Mouse (Mus musculus): ENCODE results near the gene B230118H07Rik. TPM values are rescaled to one million over a fixed set of nuclear protein-coding genes. Genes with fewer than 3 reads are reported as not detected.

B230118H07Rik gene
- total RNA-seq (2021) = 10 to 100 TPM; 57.9 to 81.9 TPM
- long read RNA-seq, experiment 1, transcript B230118H07Rik-203 (7 exons, 2,273 nt) = major isoform, 133 of 189 reads
- long read RNA-seq, experiment 1, partial matches to known transcripts = 34 of 189 reads
- long read RNA-seq, experiment 1, other reads (novel, unspliced or antisense) = 22 of 189 reads
- long read RNA-seq, experiment 2, transcript B230118H07Rik-203 (7 exons, 2,273 nt) = major isoform, 168 of 253 reads
- long read RNA-seq, experiment 2, partial matches to known transcripts = 62 of 253 reads
- long read RNA-seq, experiment 2, other reads (novel, unspliced or antisense) = 23 of 253 reads

DNA sequence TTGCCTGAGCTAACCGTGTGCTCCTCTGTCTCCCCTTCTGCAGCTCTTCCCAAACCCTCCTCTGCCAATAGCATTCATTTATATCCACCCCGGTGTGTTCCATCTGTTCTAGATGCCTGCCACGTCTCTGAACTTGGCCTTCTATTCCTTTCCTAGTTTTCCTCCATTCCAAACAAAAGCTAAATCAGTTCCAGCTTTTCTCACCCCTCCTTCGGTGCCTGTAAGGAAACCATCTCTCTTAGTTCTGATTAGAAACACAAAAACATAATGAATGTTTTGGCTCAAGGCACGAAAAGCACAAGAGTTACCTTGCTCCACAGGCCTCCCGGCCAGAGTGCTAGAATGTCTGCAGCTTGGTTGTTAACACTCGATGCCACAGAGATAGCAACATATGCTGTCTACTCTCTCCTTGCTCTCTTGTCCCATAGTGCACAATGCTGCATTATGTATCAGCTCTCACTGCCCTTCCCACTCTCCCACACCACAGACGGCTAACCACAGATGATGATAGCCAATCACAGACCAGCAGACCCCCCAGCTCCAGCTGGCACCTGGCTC is at the start of gene B230118H07Rik, which contains the start of gene Rag1:
Gene B230118H07Rik, minus strand, starts transcription at position 419 of the 558 bp plus-strand sequence.
Gene Rag1, minus strand, starts transcription at position 388 of the 558 bp plus-strand sequence.
- intact Hi-C loops (cut with DNase I) = no loop called here
- DNase-seq = no peak

DNA sequence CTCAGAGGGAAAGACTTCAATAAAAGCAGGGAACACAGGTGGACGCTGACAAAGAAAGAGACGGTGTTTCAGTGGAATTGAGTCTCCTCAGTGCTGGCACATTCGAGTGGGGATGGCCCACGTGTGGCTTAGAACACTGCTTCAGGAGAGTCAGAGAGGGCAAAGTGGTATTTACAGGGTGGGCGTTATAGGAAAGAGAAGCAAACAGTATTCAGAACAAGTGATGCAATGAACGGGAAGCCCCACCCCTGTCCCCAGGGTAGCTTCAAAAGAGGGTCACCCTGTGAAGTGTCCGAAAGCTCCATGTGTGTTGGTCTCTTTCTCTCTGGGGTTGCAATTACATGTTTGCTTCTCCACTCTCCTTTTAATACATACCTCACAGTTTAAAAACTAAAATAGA is 46.3 kb upstream of the B230118H07Rik start:
- no peak for DNase-seq
- intact Hi-C loops (cut with DNase I) = loop anchor here (2.0 kb wide), 1 partner anchor 175 kb away; no protein-coding TSS in a partner anchor

DNA sequence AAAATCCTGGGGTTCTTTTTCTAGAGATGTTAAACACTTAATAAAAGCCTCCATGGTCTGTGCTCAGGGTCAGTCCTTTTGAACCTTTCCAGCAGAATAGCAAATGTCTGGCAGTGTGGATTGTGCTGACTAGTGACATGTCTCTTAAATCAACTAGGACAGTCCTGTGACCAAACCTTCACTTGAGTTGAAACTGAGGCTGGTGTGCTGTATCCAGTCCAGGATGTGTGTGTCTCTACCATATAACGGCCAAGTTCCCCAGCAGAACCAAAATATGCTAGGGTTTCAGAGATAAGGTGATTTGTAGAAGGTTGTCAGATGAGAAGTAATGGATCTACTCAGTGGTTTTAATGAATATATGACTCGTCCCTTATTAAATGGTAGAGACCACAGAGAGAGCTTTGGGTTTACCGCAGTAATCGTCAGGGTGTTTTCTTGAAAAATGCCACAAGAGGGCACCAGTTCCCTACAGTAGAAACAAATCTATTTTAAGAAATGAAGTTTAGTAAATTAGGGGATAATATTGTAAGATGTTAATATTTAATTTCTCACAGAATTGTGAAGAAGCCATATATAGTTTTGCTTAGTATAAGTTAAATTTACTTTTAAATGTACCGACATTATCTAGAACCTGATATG is 44.4 kb upstream of the B230118H07Rik start:
- intact Hi-C loops (cut with DNase I) = loop anchor here (2.0 kb wide), 1 partner anchor 177 kb away; no protein-coding TSS in a partner anchor

DNA sequence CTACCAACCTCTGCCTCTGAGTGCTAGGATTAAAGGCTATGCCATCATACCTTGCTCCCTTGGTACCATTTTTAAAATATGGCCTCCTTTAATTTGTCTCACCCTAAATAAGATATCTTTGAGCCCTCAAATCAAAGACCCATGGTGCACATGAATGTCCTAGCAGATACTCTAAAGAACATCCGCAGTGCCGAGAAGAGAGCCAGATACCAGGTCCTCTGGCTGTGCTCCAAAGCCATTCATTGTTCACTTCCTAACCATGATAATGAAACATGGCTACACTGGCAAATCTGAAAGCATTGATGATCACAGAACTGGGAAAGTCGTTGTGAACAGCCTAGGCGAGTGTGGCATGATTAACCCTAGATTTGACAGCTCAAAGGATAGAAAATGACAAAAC is 43.7 kb upstream of the B230118H07Rik start:
- DNase-seq = no peak
- intact Hi-C loops (cut with DNase I) = no loop called here

More for the DNA sequence above, 44.4 kb upstream of the B230118H07Rik start:
- DNase-seq = no peak

DNA sequence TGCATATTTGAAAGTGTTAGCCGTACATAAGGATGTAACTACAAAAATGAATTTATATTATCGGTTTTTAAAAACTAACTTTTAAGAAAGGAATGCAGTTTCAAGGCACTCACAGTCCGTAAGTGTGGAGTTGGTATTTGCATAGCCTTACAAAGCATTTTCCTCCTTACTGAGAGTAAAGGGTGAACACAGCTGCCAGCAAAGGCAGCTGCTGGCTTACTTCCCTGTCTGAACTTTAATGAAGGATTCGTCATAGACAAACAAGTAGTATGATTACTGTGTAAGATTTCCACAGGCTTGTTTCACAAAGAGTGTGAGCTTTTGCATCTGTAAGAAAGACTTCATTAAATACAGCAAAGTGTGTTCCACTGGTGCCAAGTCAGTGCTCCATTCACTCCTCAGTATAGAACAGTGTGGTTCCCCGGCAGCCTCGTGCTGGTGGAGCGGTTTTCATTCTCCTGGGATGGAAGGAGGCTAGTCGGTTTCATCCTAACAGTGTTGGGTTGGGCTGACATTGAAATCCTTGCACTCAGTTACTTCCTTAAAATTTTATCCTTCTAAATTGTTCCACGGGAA is 41.0 kb upstream of the B230118H07Rik start:
- intact Hi-C loops (cut with DNase I) = no loop called here
- DNase-seq = no peak

DNA sequence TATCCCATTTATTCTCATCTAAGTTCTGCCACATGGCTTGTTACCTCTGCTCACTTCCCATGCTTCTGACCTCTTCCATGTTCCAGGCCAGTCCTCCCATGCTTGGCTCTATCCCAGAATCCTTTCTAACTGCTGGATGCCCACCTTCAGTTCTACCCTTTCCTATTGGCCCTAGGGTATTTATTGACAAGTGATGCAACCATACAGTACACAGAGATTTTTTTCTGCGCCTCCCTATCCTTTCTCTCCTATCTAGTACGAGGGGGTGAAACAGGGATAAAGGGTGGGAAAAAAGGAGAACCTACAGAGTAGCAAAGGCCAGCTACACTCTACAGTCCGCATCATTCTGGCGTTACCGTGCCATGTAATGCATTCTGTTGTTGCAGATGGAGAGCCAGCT is 38.7 kb upstream of the B230118H07Rik start:
- intact Hi-C loops (cut with DNase I) = no loop called here
- no peak for DNase-seq

DNA sequence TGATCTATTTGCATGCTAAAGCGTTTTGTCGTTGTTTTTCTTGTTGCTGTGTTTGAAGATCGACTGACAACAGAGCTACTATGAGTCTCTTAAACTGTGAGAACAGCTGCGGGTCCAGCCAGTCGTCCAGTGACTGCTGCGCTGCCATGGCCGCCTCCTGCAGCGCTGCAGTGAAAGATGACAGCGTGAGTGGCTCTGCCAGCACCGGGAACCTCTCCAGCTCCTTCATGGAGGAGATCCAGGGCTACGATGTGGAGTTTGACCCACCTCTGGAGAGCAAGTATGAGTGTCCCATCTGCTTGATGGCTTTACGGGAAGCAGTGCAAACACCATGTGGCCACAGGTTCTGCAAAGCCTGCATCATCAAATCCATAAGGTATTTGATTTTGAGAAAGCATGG is 35.1 kb upstream of the B230118H07Rik start:
- intact Hi-C loops (cut with DNase I) = no loop called here
- peak; percentile 40 to 54 for DNase-seq

DNA sequence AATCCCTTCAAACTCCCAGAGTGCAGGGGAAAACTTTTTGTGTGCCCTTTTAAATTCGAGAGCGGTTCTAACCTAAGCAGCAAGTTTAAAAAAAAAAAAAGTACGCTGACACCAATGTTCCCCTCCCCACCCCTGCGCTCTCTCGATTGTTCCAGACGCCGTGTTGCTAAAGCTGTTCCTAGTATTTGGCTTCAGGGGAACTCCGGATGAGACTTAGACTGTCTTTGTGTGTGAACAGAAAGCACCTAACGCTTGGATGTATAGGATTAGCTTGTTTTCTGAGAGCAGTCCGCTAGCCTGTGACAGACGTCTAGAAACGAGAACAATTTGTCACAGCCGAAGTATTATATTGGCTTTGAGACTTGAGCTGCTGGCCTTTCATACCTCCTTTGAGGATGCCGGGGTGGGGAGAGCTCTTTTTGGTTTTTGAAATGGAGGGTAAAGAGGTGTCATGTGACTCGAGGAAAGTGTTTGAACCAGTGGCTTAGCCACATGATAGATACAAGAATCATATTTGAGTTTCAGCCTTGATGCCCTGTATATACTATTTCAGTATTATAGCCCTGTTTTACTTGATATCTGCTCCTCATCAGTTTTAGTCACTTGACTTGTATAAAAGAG is 29.9 kb upstream of the B230118H07Rik start:
- intact Hi-C loops (cut with DNase I) = no loop called here
- DNase-seq = no peak

DNA sequence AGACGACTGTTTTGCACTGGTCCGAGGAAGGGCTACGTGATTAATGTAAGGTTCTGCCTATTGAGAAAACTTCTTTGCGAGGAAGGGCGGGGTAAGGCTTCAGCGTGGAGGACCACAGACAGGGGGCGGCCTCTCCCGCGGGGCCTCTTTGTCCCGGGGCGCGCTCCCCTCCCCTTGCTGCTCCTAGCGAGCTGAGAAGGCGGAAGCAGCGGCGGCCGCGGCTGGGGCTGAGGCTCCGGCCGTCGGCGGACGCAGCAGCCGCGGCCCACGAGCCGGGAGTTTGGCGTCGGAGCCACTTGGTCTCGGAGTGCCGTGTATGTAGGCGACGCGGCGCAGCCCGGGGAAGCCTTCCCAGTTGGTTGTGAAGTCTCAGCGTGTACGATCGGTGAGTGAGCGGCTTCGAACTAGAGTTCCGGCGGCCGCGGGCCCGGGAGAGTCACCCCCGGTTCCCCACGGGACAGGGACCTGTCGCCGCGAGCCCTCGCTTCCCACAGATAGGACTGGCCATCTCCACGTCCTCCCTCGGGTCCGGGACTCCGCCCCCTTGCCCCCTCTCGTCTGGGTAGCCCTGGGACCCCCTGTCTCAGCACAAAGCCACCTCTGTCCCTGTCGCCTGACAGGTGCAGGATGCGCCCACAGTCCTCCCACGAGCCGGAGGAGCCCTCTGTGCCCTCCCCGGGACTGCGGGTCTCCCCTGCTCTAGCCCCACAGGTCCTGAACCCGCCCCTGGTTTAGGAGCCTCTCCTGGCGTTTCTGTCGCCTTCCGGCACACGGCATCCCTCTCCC is 29.1 kb upstream of the B230118H07Rik start, which contains the start of gene Traf6:
Gene Traf6, plus strand, starts transcription at position 194 of the 786 bp plus-strand sequence.
- DNase-seq = peak; percentile 76 to 86
- intact Hi-C loops (cut with DNase I) = no loop called here

DNA sequence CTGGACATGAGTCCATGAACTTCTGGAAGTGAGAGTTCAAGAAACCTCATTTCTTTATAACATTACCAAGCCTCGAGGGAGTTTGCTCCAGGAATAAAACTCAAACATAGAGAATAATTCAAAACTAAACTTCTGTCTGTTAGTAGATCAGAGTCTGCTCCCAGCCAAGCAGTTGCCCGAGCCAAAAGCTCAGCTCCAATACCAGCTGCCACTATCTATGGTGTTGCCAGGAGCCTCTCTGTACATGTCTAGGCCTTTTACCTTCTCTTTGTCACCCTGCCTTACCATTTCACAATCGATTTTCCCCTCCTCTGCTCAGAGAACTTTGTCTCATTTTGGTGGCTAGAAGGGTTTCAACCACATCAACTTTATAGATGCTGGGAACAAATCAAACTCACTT is 24.2 kb upstream of the B230118H07Rik start:
- intact Hi-C loops (cut with DNase I) = no loop called here
- DNase-seq = no peak

DNA sequence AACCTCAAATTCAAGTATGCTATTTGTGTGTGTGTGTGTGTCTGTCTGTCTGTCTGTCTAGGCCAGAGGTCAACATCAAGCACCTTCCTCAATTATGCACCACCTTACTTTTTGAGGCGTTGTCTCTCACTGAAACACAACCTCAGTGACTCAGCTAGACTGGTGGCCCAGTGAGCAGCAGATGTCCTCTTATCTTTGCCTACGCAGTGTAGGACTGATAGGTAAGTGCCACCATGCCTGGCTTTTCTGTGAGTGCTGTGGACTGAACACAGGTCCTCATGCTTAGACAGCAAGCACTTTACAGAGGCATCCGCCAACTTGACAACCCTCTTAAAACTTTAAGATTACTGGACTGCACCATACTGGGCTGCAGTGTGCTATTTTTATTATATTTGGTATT is 19.4 kb upstream of the B230118H07Rik start:
- intact Hi-C loops (cut with DNase I) = no loop called here

DNA sequence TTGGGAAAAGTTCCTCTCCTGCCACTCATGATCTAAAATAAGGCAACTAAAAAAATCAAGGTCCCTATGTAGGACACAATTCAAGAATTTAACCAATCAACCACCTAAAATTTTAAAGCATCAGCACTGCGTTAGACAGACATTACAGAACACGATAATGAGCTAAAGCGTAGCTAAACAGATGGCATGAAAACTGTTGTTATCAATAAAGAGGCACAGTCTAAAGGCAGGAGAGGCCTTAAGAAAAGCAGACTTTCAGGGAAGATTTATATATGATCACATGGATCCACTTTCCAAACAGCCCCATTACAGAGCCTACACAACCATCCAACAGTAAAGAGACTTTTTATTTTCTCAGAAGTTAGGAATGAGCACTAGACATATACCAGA is 16.4 kb upstream of the B230118H07Rik start:
- intact Hi-C loops (cut with DNase I) = no loop called here
- no peak for DNase-seq

More for the DNA sequence above, 19.4 kb upstream of the B230118H07Rik start:
- DNase-seq = no peak

DNA sequence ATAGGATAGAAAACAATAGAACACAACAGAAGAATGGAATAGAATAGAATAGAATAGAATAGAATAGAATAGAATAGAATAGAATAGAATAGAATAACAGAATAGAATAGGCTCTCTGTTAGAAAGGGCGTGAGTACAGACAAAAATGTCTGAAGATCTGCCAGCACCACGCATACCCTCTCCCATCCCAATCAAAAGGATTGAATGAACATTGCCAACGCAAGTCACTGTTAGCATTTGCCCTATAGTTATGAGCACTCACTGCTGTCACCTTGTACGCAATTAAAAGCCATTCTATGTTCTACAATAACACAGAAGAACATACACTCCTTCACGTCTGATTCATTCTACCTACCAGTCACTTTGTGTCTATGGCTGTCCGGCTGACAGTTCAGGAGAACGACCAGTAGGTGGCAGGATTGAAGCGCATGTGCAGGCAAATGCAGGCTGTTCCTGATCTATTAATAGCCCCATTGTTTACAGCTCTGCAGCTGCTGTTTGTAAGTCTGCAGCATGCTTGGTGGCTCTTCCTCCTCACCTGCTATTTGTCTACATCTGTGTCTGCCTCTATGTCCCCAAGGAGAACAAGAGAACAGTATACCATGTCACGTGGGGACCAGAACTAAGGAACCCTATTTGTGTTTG is 15.8 kb upstream of the B230118H07Rik start:
- DNase-seq = peak; percentile 52 to 53
- intact Hi-C loops (cut with DNase I) = no loop called here

DNA sequence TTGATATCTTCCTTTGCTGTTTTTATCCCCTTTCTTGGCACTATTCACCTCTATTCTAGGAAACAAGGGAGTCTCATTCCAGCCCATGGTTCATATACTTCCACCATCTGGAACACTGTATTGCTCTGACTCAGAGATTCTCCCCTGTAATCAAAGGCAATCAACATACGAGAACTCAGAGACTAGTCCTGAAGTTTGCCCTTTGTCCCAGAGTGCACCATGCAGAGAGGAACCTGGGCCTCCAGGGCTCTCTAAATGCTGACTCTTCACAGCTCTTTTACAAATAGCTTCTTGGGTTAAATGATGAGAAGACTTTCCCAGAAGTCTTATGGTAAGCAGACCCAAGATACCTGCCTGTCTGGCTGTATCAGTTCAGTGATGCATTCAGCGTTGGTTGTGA is 11.2 kb upstream of the B230118H07Rik start:
- intact Hi-C loops (cut with DNase I) = no loop called here
- DNase-seq = no peak

DNA sequence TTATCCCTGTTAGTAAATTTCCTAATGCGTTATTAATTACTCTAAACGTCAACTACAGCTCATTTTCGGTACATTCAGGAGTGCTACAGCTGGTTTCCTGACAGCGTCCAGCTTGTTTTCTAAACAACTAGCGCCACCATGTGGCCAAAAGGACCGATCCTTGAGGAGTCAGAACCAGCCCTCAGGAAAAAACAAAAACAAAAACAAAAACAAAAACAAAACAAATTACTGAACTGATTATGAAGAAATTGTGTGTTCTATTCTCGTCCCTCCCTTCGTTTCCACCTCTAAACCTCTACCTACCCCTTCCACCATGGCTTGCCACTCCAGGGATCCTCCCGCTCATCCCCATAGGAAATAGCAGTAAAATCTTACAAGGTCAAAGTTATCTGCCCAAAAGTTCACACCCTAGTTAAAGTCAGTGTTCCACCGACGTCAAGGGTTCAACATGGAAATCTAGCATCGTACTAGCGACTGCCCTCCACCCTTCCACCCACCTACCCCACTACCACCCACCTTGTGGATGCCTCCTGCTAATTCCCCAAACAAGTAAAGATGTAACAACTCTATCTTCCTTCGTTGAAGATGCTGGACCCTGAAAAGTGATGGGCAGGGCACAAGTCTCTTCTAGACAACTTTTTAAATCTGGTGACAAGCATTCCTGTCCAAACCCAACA is 3.7 kb upstream of the B230118H07Rik start:
- peak; percentile 37 to 61 for DNase-seq

DNA sequence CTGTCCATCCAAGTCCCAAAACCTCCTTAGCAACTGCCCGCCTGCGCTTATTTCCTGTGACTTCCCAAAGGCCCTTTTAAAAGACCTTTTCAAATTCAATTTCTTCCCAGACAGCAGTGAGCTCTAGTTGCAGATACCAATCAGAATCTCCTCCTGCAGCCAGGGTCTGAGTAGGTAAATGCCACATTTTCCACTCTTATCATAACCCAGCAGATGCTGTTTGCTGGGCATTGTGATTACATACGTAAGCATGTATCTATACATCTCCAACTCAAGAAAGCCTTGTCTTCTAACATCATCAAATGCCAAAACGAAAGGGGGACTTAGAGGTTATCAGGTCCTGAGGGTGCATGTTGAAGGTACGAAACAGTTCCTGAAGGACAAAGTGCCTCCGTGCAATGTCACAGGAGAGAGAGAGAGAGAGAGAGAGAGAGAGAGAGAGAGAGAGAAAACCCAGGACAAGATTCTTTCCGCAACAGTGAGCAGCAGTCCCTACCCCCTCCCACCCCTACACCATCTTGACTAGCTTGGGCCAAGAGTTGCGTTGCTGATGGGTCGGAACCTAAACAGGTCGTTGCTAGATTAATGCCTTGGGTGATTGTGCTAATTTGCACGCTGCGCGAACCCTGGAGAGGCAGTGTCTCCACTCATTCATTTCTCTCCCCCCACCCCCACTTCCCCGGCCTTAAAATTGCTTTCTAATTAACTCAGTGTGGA is 3.0 kb upstream of the B230118H07Rik start:
- intact Hi-C loops (cut with DNase I) = loop anchor here (5.0 kb wide), 1 partner anchor 180 kb away; no protein-coding TSS in a partner anchor
- DNase-seq = no peak

More for the DNA sequence above, 3.7 kb upstream of the B230118H07Rik start:
- intact Hi-C loops (cut with DNase I) = loop anchor here (5.0 kb wide), 1 partner anchor 181 kb away; no protein-coding TSS in a partner anchor

DNA sequence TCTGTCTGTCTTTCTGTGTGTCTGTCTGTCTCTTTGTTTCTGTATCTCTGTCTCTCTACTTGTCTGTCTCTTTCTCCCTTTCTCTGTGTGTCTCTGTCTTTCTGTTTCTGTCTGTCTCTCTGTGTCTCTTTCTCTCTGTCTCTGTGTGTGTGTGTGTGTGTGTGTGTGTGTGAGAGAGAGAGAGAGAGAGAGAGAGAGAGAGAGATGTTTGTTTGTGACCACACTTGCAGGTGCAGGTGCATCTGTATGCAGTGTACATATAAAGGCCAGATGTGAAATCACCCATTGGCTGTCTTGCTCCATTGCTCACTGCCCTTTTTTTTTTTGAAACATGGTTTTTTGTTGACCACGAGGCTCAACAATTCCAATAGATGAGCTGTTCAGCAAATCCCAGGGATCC is 1.1 kb upstream of the B230118H07Rik start:
- intact Hi-C loops (cut with DNase I) = loop anchor here (5.0 kb wide), 1 partner anchor 178 kb away; no protein-coding TSS in a partner anchor
- no peak for DNase-seq

DNA sequence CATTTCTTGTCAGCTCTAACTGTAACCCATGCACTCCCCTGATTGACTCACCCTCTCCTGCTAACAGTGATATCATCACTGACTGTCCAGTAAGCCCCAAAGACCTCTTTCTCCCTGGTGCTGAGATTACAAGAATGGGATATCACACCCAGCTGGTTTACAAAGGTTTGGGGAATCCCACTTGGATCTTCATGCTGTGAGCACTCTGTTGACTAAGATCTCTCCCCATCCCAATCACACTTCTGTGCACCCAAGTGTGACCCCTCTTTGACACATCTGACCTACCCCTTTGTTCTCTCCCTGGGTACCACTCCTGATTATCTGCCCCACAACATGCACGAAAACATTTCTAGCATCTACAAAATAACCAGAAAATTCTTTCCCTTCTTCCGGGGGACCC is 971 bp downstream of the B230118H07Rik start:
- no peak for DNase-seq

More for the DNA sequence above, 971 bp downstream of the B230118H07Rik start:
- intact Hi-C loops (cut with DNase I) = no loop called here
